Comparison of ENCODE assay signal across 17 mouse cellular contexts in the genomic region with DNA sequence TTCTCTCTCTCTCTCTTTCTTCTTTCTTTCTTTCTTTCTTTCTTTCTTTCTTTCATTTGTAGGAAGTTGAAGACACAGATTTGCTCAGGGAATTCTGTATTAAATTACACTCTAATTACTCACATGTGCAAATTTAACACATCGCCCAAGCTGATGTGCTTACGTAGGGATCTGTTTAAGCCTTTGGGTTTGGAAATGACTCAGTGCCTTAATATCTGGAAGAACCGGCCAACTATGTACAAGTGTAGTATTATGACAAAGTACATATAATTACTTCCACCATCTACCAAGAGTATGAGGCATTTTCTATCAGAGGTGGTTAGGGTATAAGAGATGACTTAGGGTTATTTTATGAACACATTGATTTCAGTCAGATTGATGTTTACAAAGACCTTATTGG.
"Had no signal": no experiment of that assay in that cellular context is flagged by ENCODE, and none has a peak within 500 bp of the region (broad histone marks: within the 10 kb centered on the region; RNA-seq: fewer than 3 reads in every experiment).

No protein-coding gene starts in this region.

- ATAC-seq: midbrain, embryonic 16.5 days had no signal

- H3K4me1 ChIP-seq: midbrain, embryonic 10.5 days; midbrain, embryonic 12.5 days; neural tube, embryonic 12.5 days had no signal

- H3K9me3 ChIP-seq: midbrain, embryonic 10.5 days; midbrain, embryonic 12.5 days; neural tube, embryonic 12.5 days had no signal

- H3K4me2 ChIP-seq: lung, embryonic 14.5 days; midbrain, embryonic 12.5 days; neural tube, embryonic 12.5 days had no signal

- DNase-seq: lung, adult 18-20 months; lung, embryonic 14.5 days; lung, postnatal 10 days; lung, postnatal 4 days; midbrain, embryonic 14.5 days; retina, postnatal 1 day; right cerebral cortex, adult 18-20 months; right cerebral cortex, postnatal 25 days; right cerebral cortex, postnatal 4 days; spleen, adult 18-20 months; thymus, adult 18-20 months; thymus, postnatal 14 days; thymus, postnatal 36 days had no signal

- H3K4me3 ChIP-seq: midbrain, embryonic 10.5 days; midbrain, embryonic 12.5 days; neural tube, embryonic 12.5 days had no signal

- H3K27me3 ChIP-seq: midbrain, embryonic 12.5 days; neural tube, embryonic 12.5 days had no signal

- H3K36me3 ChIP-seq: midbrain, embryonic 10.5 days; midbrain, embryonic 12.5 days; neural tube, embryonic 12.5 days had no signal

- H3K9ac ChIP-seq: lung, embryonic 14.5 days; midbrain, embryonic 12.5 days; neural tube, embryonic 12.5 days had no signal

- H3K27ac ChIP-seq: midbrain, embryonic 10.5 days; midbrain, embryonic 12.5 days; neural tube, embryonic 12.5 days had no signal
